Mouse (Mus musculus): Measurements from ENCODE around the gene Mpeg1. TPM values are rescaled to one million over a fixed set of nuclear protein-coding genes. Genes with fewer than 3 reads are reported as not detected.

Gene Mpeg1
- polyA plus RNA-seq (2017; shearing (Covaris generic)) = 1.3 TPM

GRCm38 (mm10) chr19:12460282-12461249, at the start of gene Mpeg1:
Mpeg1 (plus strand) TSS chr19:12460779.

GRCm38 (mm10) chr19:12417361-12417760, 43.2 kb upstream of the Mpeg1 start, which contains the start of gene Olfr1441:
Olfr1441 (plus strand) TSS chr19:12417433.

GRCm38 (mm10) chr19:12427605-12428004, 33.0 kb upstream of the Mpeg1 start, which contains the start of gene Pfpl:
Pfpl (plus strand) TSS chr19:12427905.

GRCm38 (mm10) chr19:12501370-12502347, 41.1 kb downstream of the Mpeg1 start, which contains the start of gene Dtx4:
Dtx4 (minus strand) TSS chr19:12501454.

Other genes starting within 250 kb of the Mpeg1 start
- gene Olfr1432, start 228.2 kb upstream of the Mpeg1 start, polyA plus RNA-seq (2017; shearing (Covaris generic)) = not detected
- gene Olfr262, start 219.1 kb upstream of the Mpeg1 start, polyA plus RNA-seq (2017; shearing (Covaris generic)) = not detected
- not detected for gene Olfr235, start 199.7 kb upstream of the Mpeg1 start, polyA plus RNA-seq (2017; shearing (Covaris generic))
- not detected for gene Olfr1434, start 180.9 kb upstream of the Mpeg1 start, polyA plus RNA-seq (2017; shearing (Covaris generic))
- gene Olfr1436, start 161.6 kb upstream of the Mpeg1 start, polyA plus RNA-seq (2017; shearing (Covaris generic)) = not detected
- not detected for gene Olfr1437, start 135.7 kb upstream of the Mpeg1 start, polyA plus RNA-seq (2017; shearing (Covaris generic))
- gene Olfr1438-ps1, start 124.9 kb upstream of the Mpeg1 start, polyA plus RNA-seq (2017; shearing (Covaris generic)) = not detected
- gene Olfr1440, start 73.5 kb upstream of the Mpeg1 start, polyA plus RNA-seq (2017; shearing (Covaris generic)) = not detected
- not detected for gene Olfr1441, start 43.3 kb upstream of the Mpeg1 start, polyA plus RNA-seq (2017; shearing (Covaris generic))
- not detected for gene Pfpl, start 32.9 kb upstream of the Mpeg1 start, polyA plus RNA-seq (2017; shearing (Covaris generic))
- 5.6 TPM for gene Dtx4, start 40.7 kb downstream of the Mpeg1 start, polyA plus RNA-seq (2017; shearing (Covaris generic))
- 60.7 TPM for gene Fam111a, start 85.0 kb downstream of the Mpeg1 start, polyA plus RNA-seq (2017; shearing (Covaris generic))
- gene Gm4952, start 139.2 kb downstream of the Mpeg1 start, polyA plus RNA-seq (2017; shearing (Covaris generic)) = not detected
- gene Glyat, start 172.5 kb downstream of the Mpeg1 start, polyA plus RNA-seq (2017; shearing (Covaris generic)) = 0.09 TPM
- gene Olfr1442, start 209.7 kb downstream of the Mpeg1 start, polyA plus RNA-seq (2017; shearing (Covaris generic)) = not detected
- not detected for gene Olfr1443, start 217.3 kb downstream of the Mpeg1 start, polyA plus RNA-seq (2017; shearing (Covaris generic))
- not detected for gene Keg1, start 235.0 kb downstream of the Mpeg1 start, polyA plus RNA-seq (2017; shearing (Covaris generic))

All from activated CD4-positive, CD25-positive, alpha-beta regulatory T cell, adult 9 weeks (primary cell).